Mouse (Mus musculus) midbrain, embryonic 16.5 days (tissue): ENCODE data around the gene Atic. TPM values are rescaled to one million over a fixed set of nuclear protein-coding genes. Genes with fewer than 3 reads are reported as not detected.

Experiments
- ATAC-seq: fragments of 200-750 bp; cut with Nextera tagmentation; 2 replicates; pipeline ENCODE4 v1.8.0; 2017; ENCODE audit warnings: moderate TSS enrichment
- H3K27ac ChIP-seq: fragments of 300-500 bp; sonication (generic); 2 replicates; pipeline ENCODE4 v1.5.1; 2014; ENCODE audit warnings: mild to moderate bottlenecking, low read length, mixed read lengths
- H3K27me3 ChIP-seq: fragments of 300-500 bp; sonication (generic); 2 replicates; pipeline ENCODE4 v1.6.1; 2014; ENCODE audit warnings: low read depth, low read length, mixed read lengths; ENCODE audit not compliant: control insufficient read depth, insufficient read depth
- H3K36me3 ChIP-seq: fragments of 300-500 bp; sonication (generic); 2 replicates; pipeline ENCODE4 v1.6.1; 2014; ENCODE audit warnings: mild to moderate bottlenecking, low read length, moderate library complexity, mixed read lengths; ENCODE audit not compliant: control insufficient read depth, insufficient read depth
- H3K4me1 ChIP-seq: fragments of 300-500 bp; sonication (generic); 2 replicates; pipeline ENCODE4 v1.6.1; 2014; ENCODE audit warnings: mild to moderate bottlenecking, low read length, mixed read lengths; ENCODE audit not compliant: control insufficient read depth, insufficient read depth
- H3K4me2 ChIP-seq: fragments of 300-500 bp; sonication (generic); 2 replicates; pipeline ENCODE4 v1.6.1; 2014; ENCODE audit warnings: mild to moderate bottlenecking, low read length, mixed read lengths
- H3K4me3 ChIP-seq: fragments of 300-500 bp; sonication (generic); 2 replicates; pipeline ENCODE4 v1.5.1; 2014; ENCODE audit warnings: low read depth, mild to moderate bottlenecking, low read length, moderate library complexity, mixed read lengths
- H3K9ac ChIP-seq: fragments of 300-500 bp; sonication (generic); 2 replicates; pipeline ENCODE4 v1.6.1; 2014; ENCODE audit warnings: low read depth, low read length, mixed read lengths
- H3K9me3 ChIP-seq: fragments of 300-500 bp; sonication (generic); replicated peaks from 2 replicates; pipeline ENCODE4 v1.6.1; 2014; ENCODE audit warnings: mild to moderate bottlenecking, low read length, mixed read lengths; ENCODE audit not compliant: control insufficient read depth, poor library complexity, severe bottlenecking
- WGBS: fragments of 180-500 bp; shearing (Covaris S2); extraction: QIAGEN DNeasy Blood & Tissue Kit; methylation state at CpG from one replicate; pipeline ENCODE4 v1.1.7; 2014; 5-methylcytosine and 5-hydroxymethylcytosine counted together
- polyA plus RNA-seq: library from polyadenylated mRNA; unstranded; fragments of >200 nt; fragmentation: Nextera tagmentation; extraction: Ambion mirVana; gene quantifications from 2 replicates; pipeline ENCODE4 v1.2.1, GENCODE M21; 2015

Gene Atic
- polyA plus RNA-seq, 1 experiment from 2014 or later = 28.5 TPM

- H3K9me3 ChIP-seq = no peaks in the 10 kb centered on the region
- H3K27me3 ChIP-seq = no peaks in the 10 kb centered on the region
- no peak overlapping the region for H3K27ac ChIP-seq
- peaks cover 2% of the 10 kb centered on the region for H3K4me1 ChIP-seq
- H3K4me2 ChIP-seq = no peak overlapping the region
- 99% methylated on average over 37 of the region's 37 CpGs for WGBS
- ATAC-seq = no peak
- no peak overlapping the region for H3K9ac ChIP-seq
- no peaks in the 10 kb centered on the region for H3K36me3 ChIP-seq
- H3K4me3 ChIP-seq = no peak overlapping the region
Observed at GRCm38 (mm10) chr1:71609057-71609775, 52.3 kb downstream of the Atic start.

DNA sequence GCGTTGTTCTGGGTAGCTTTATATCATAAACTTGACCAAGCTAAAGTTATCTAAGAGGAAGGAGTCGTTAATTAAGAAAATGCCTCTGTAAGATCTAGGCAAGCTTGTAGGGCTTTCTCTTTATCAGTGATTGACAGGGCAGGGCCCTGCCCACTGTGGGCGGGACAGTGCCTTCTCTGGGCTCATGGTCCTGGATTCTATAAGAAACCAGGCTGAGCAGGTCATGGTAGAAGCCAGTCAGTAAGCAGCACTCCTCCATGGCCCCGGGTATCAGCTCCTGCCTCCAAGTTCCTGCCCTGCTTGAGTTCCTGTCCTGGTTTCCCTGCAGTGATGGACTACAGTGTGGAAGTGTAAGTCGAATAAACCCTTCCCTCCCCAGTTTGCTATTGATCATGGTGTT lies 53.0 kb downstream of the Atic start:
- Histone ChIP-seq H3K36me3 (no peaks in the 10 kb centered on the region), H3K27ac (no peak overlapping the region), H3K4me3 (no peak overlapping the region), H3K27me3 (no peaks in the 10 kb centered on the region), H3K9ac (no peak overlapping the region), H3K4me2 (no peak overlapping the region), H3K9me3 (no peaks in the 10 kb centered on the region), H3K4me1 (peaks cover 9% of the 10 kb centered on the region)
- WGBS = 95% methylated on average over 5 of the region's 5 CpGs
- ATAC-seq = no peak

DNA sequence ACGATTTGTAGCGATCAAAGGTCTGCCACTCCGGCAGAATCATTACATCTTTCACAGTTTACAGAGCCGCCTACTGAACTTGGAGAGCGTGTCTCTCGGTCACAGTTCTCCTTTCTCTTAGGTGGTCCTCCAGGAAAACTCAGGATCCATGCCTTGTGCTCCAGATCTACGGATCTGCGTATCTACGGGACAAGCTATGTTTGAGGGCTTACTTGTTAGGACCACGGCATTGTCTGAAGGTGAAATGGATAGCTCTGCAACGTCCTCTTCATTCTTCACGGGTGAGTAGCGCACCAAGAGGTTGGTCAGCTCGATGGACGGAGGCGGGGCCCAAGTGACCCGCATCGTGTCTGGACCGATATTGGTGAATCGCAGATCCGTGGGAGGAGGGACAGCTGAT lies 55.3 kb downstream of the Atic start:
- ATAC-seq = no peak
- no peak overlapping the region for H3K4me3 ChIP-seq
- WGBS = 94% methylated on average over 21 of the region's 21 CpGs

DNA sequence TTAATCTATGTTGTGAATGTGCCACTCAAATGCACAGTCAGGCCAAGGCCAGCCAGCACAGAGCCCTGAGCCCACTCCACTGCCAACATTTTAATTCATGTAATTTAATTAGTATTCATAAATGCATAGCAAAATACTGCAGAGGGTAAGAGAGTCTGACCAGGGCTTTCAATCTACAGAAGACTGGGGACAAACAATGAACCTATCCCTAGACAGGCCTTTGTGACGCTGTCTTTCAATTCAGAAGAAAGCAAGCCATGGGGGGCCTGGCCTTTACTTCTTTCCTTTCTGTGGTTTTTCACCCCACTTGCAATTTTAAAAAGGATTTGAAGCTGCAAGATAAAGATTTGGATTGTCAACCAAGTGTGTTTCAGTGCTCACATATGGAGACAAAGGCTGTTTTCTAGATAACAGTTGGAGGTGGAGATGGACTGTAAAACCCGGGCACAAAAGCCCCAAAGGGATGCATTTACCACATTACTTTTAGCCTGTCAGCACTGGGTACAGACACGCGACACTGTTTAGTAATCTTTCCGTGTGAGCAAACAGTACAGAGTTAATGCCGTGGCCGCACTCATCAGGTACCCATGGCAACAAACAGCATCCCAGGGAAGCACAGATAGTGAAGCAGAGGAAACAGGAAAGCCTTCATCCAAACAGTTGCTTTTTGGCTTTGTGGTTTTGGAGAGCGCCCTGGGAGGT lies 57.7 kb downstream of the Atic start:
- no peak overlapping the region for H3K4me3 ChIP-seq
- peak overlapping the region; percentile 2 for H3K4me2 ChIP-seq
- H3K9me3 ChIP-seq = no peaks in the 10 kb centered on the region
- H3K27ac ChIP-seq = peak overlapping the region; percentile 76
- H3K36me3 ChIP-seq = no peaks in the 10 kb centered on the region
- H3K27me3 ChIP-seq = peaks cover 3% of the 10 kb centered on the region
- peaks cover 16% of the 10 kb centered on the region for H3K4me1 ChIP-seq
- 6% methylated on average over 8 of the region's 8 CpGs for WGBS
- ATAC-seq = peak; percentile 96
- no peak overlapping the region for H3K9ac ChIP-seq

More for the DNA sequence above, 55.3 kb downstream of the Atic start:
- H3K9me3 ChIP-seq = no peaks in the 10 kb centered on the region
- H3K4me1 ChIP-seq = peaks cover 16% of the 10 kb centered on the region
- H3K36me3 ChIP-seq = no peaks in the 10 kb centered on the region
- H3K27ac ChIP-seq = no peak overlapping the region
- no peak overlapping the region for H3K4me2 ChIP-seq
- H3K9ac ChIP-seq = no peak overlapping the region
- no peaks in the 10 kb centered on the region for H3K27me3 ChIP-seq

DNA sequence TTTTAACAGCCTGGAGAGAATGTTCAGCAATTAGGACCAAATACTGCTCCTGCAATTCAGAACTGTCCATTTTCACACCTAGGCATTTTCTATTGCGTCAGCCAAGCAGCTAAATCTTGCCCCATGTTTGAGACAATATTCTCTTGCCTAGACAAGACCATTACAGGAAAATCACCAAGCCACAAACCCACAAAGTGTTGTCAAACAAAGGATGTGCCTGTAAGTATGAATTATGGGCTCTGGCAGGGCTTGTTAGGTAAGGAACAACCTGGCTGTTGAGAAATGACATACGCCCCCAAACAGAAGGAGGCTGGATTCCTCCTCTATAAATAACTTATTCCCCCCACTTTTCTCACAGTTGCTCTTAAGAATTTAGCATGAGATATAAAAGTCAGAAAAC lies 64.6 kb downstream of the Atic start:
- 96% methylated on average over 2 of the region's 2 CpGs for WGBS
- Histone ChIP-seq H3K9ac (no peak overlapping the region), H3K9me3 (no peaks in the 10 kb centered on the region), H3K4me1 (no peaks in the 10 kb centered on the region), H3K27me3 (peaks cover 8% of the 10 kb centered on the region), H3K27ac (no peak overlapping the region), H3K4me3 (no peak overlapping the region), H3K36me3 (no peaks in the 10 kb centered on the region), H3K4me2 (no peak overlapping the region)
- ATAC-seq = no peak

DNA sequence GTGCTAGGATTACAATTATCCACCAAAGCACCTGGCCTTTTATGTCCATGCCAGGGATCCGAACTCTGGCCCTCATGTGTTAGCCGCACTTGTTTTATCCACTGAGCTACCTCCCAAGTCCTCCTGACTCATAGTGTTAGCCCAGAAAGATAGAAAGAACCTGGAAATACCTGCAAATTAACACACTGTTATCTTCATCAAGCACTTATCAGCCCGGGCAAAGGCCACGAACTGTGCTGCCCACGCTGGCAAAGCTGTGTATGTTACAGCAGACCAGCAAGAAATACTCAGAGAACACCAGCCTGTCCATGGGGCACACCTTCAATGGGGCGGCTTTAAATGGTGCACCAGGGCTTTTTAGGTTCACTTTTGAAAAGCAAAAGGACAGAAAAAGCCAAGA lies 66.7 kb downstream of the Atic start:
- Histone ChIP-seq H3K4me2 (no peak overlapping the region), H3K4me3 (no peak overlapping the region), H3K27me3 (peaks cover 7% of the 10 kb centered on the region), H3K9me3 (no peaks in the 10 kb centered on the region), H3K4me1 (no peaks in the 10 kb centered on the region), H3K36me3 (no peaks in the 10 kb centered on the region), H3K9ac (no peak overlapping the region), H3K27ac (no peak overlapping the region)
- 95% methylated on average over 6 of the region's 6 CpGs for WGBS
- no peak for ATAC-seq

Other genes starting within 250 kb of the Atic start
- gene Abca12, start 142.2 kb upstream of the Atic start, polyA plus RNA-seq = 0.09 TPM in 2 replicates
- gene Fn1, start 96.0 kb downstream of the Atic start, polyA plus RNA-seq = 26.0 and 28.8 TPM in 2 replicates